Mouse (Mus musculus) lung, postnatal 0 days (tissue): ENCODE results near the gene Camk1d. TPM values are rescaled to one million over a fixed set of nuclear protein-coding genes. Genes with fewer than 3 reads are reported as not detected.
A peak's percentile ranks its signal among the peaks of the same experiment; 100 is the strongest.

Source experiments
- ATAC-seq: fragments of 200-750 bp; cut with Nextera tagmentation; 2 replicates; pipeline ENCODE4 v1.8.0; 2017; ENCODE audit warnings: moderate library complexity
- DNase-seq: peaks from one replicate; pipeline ENCODE4 v3.0.0-alpha.2; 2016; ENCODE audit warnings: low spot score
- H3K27ac ChIP-seq: fragments of 300-500 bp; sonication (generic); 2 replicates; pipeline ENCODE4 v1.5.1; 2014; ENCODE audit warnings: antibody characterized with exemption, mild to moderate bottlenecking, low read length, mixed read lengths
- H3K27me3 ChIP-seq: fragments of 300-500 bp; sonication (generic); replicated peaks from 2 replicates; pipeline ENCODE4 v1.6.1; 2014; ENCODE audit warnings: low read length, mixed read lengths; ENCODE audit not compliant: insufficient read depth
- H3K36me3 ChIP-seq: fragments of 300-500 bp; sonication (generic); 2 replicates; pipeline ENCODE4 v1.6.1; 2014; ENCODE audit warnings: low read length, mixed read lengths; ENCODE audit not compliant: insufficient read depth
- H3K4me1 ChIP-seq: fragments of 300-500 bp; sonication (generic); 2 replicates; pipeline ENCODE4 v1.6.1; 2014; ENCODE audit warnings: antibody characterized with exemption, low read depth, low read length, mixed read lengths; ENCODE audit not compliant: insufficient read depth
- H3K4me2 ChIP-seq: fragments of 300-500 bp; sonication (generic); replicated peaks from 2 replicates; pipeline ENCODE4 v1.6.1; 2014; ENCODE audit warnings: low read depth, mild to moderate bottlenecking, low read length, moderate library complexity, mixed read lengths
- H3K4me3 ChIP-seq: fragments of 300-500 bp; sonication (generic); 2 replicates; pipeline ENCODE4 v1.5.1; 2014; ENCODE audit warnings: low read depth, low read length
- H3K9ac ChIP-seq: fragments of 300-500 bp; sonication (generic); replicated peaks from 2 replicates; pipeline ENCODE4 v1.6.1; 2014; ENCODE audit warnings: low read depth, mild to moderate bottlenecking
- H3K9me3 ChIP-seq: fragments of 300-500 bp; sonication (generic); 2 replicates; pipeline ENCODE4 v1.6.1; 2016; ENCODE audit warnings: low read length, mixed read lengths
- CTCF ChIP-seq: IDR thresholded peaks from 2 replicates; pipeline ENCODE4 v1.5.1; 2016; ENCODE audit warnings: antibody characterized with exemption, mild to moderate bottlenecking
- EP300 ChIP-seq: IDR thresholded peaks from 2 replicates; pipeline ENCODE4 v1.6.1; 2016; ENCODE audit warnings: antibody characterized with exemption, mild to moderate bottlenecking, control low read depth
- WGBS: fragments of 180-500 bp; shearing (Covaris S2); extraction: QIAGEN DNeasy Blood & Tissue Kit; methylation state at CpG from one replicate; pipeline ENCODE4 v1.1.7; 2014; 5-methylcytosine and 5-hydroxymethylcytosine counted together
- polyA plus RNA-seq: library from polyadenylated mRNA; unstranded; fragments of >200 nt; fragmentation: Nextera tagmentation; extraction: Ambion mirVana; gene quantifications from 2 replicates; pipeline ENCODE4 v1.2.1, GENCODE M21; 2015

Camk1d gene
- polyA plus RNA-seq, 1 experiment from 2014 or later, result 2.2 TPM

- DNase-seq, result no peak
- WGBS, result 2% methylated on average over 19 of the region's 19 CpGs
Observed at GRCm38 (mm10) chr2:5715054-5715410, 717 bp upstream of the Camk1d start.

GRCm38 (mm10) chr2:5713325-5714210 lies 747 bp downstream of the Camk1d start:
- Histone ChIP-seq H3K4me1 (peaks cover 6% of the 10 kb centered on the region; the same call in 1 of the 2 replicates), H3K4me3 (peak overlapping the region; percentile 54), H3K36me3 (no peaks in the 10 kb centered on the region), H3K4me2 (peak overlapping the region; percentile 97), H3K9ac (no peak overlapping the region), H3K9me3 (no peaks in the 10 kb centered on the region), H3K27ac (no peak overlapping the region), H3K27me3 (peaks cover 10% of the 10 kb centered on the region; the same call in 1 of the 2 replicates)
- TF ChIP-seq CTCF (no peak), EP300 (no peak)
- peak; percentile 58 for DNase-seq
- ATAC-seq, result peak; percentile 20
- 0% methylated on average over 42 of the region's 49 CpGs for WGBS

More at GRCm38 (mm10) chr2:5715054-5715410, 717 bp upstream of the Camk1d start:
- Histone ChIP-seq H3K4me3 (peak overlapping the region; percentile 54), H3K4me2 (peak overlapping the region; percentile 97), H3K4me1 (peaks cover 6% of the 10 kb centered on the region; the same call in 1 of the 2 replicates), H3K27ac (no peak overlapping the region), H3K36me3 (no peaks in the 10 kb centered on the region), H3K9ac (no peak overlapping the region), H3K9me3 (no peaks in the 10 kb centered on the region), H3K27me3 (peaks cover 10% of the 10 kb centered on the region; the same call in 1 of the 2 replicates)
- TF ChIP-seq CTCF, result no peak
- TF ChIP-seq EP300, result no peak
- no peak for ATAC-seq

GRCm38 (mm10) chr2:5712255-5712654 lies 2.1 kb downstream of the Camk1d start:
- no peak for TF ChIP-seq EP300
- H3K27ac ChIP-seq, result no peak overlapping the region
- WGBS, result 56% methylated on average over 7 of the region's 7 CpGs
- H3K36me3 ChIP-seq, result no peaks in the 10 kb centered on the region
- no peak overlapping the region for H3K4me2 ChIP-seq
- H3K4me1 ChIP-seq, result peaks cover 6% of the 10 kb centered on the region; the same call in 1 of the 2 replicates
- H3K9me3 ChIP-seq, result no peaks in the 10 kb centered on the region
- no peak for ATAC-seq
- no peak overlapping the region for H3K4me3 ChIP-seq
- H3K9ac ChIP-seq, result no peak overlapping the region
- peaks cover 10% of the 10 kb centered on the region; the same call in 1 of the 2 replicates for H3K27me3 ChIP-seq
- no peak for DNase-seq

GRCm38 (mm10) chr2:5709911-5710310 lies 4.4 kb downstream of the Camk1d start:
- TF ChIP-seq CTCF, result no peak
- TF ChIP-seq EP300, result no peak
- Histone ChIP-seq H3K27me3 (peaks cover 10% of the 10 kb centered on the region; the same call in 1 of the 2 replicates), H3K4me2 (no peak overlapping the region), H3K9ac (no peak overlapping the region), H3K4me3 (no peak overlapping the region), H3K4me1 (peaks cover 6% of the 10 kb centered on the region; the same call in 1 of the 2 replicates), H3K27ac (no peak overlapping the region), H3K36me3 (no peaks in the 10 kb centered on the region), H3K9me3 (no peaks in the 10 kb centered on the region)
- ATAC-seq (no peak), DNase-seq (no peak)
- WGBS, result 80% methylated on average over 4 of the region's 4 CpGs

- 50% methylated on average over 10 of the region's 10 CpGs for WGBS
- TF ChIP-seq CTCF (no peak), EP300 (no peak)
- H3K9me3 ChIP-seq, result no peaks in the 10 kb centered on the region
- H3K4me1 ChIP-seq, result no peaks in the 10 kb centered on the region
- no peak overlapping the region for H3K27ac ChIP-seq
- H3K27me3 ChIP-seq, result 0 out of 2 replicates have a peak, but pooled peaks cover 3% of the 10 kb centered on the region
- ATAC-seq (no peak), DNase-seq (no peak)
- H3K36me3 ChIP-seq, result no peaks in the 10 kb centered on the region
- no peak overlapping the region for H3K4me2 ChIP-seq
- no peak overlapping the region for H3K4me3 ChIP-seq
- no peak overlapping the region for H3K9ac ChIP-seq
Observed at GRCm38 (mm10) chr2:5707871-5708733, 6.2 kb downstream of the Camk1d start.

GRCm38 (mm10) chr2:5706618-5707017 lies 7.7 kb downstream of the Camk1d start:
- no peak overlapping the region for H3K4me3 ChIP-seq
- 69% methylated on average over 4 of the region's 4 CpGs for WGBS
- H3K9me3 ChIP-seq, result no peaks in the 10 kb centered on the region
- no peaks in the 10 kb centered on the region for H3K27me3 ChIP-seq
- no peak overlapping the region for H3K4me2 ChIP-seq
- DNase-seq, result no peak
- H3K27ac ChIP-seq, result no peak overlapping the region
- TF ChIP-seq EP300 (no peak), CTCF (no peak)
- no peaks in the 10 kb centered on the region for H3K4me1 ChIP-seq
- no peak for ATAC-seq
- H3K36me3 ChIP-seq, result no peaks in the 10 kb centered on the region
- H3K9ac ChIP-seq, result no peak overlapping the region
